Mouse (Mus musculus) liver, embryonic 14.5 days (tissue): ENCODE measurements around the gene Vwa5b1.

ENCODE experiments used
- CTCF ChIP-seq: IDR thresholded peaks from 2 replicates; pipeline ENCODE4 v1.5.1; 2016; ENCODE audit warnings: antibody characterized with exemption, low read depth, control low read depth
- EP300 ChIP-seq: IDR thresholded peaks from 2 replicates; pipeline ENCODE4 v1.6.1; 2016; ENCODE audit warnings: antibody characterized with exemption, low read depth

GRCm38 (mm10) chr4:138596391-138597130, 39.1 kb downstream of the Vwa5b1 start:
- TF ChIP-seq EP300 (no peak), CTCF (no peak)
